Mouse (Mus musculus): ENCODE results near the gene Gm28434. TPM values are rescaled to one million over a fixed set of nuclear protein-coding genes. Genes with fewer than 3 reads are reported as not detected.

Gm28434 gene
- polyA plus RNA-seq (2012; rRNA removed) (not detected in 2 replicates), polyA plus RNA-seq (2014; fragmentation: Nextera tagmentation; extraction: Ambion mirVana) (not detected in 2 replicates)

DNA sequence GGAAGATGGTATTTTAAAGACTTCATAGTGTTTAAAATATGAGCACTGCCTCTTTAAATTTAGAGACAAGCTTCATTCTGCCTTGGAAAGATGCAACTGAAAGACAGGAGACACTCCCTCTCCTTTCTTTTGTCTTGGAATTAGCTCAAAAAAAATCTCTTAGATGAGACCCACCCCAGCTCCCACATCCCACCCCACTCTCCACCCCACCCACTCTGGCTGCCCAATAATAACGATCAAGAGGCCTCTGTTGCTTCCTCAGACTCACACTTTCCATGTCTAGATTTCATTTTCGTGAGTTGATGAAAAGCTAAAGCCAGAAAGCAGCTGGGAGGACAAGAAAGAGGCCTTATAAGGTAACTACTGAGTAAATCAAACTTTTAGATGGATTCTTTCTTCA is at the start of gene Gm28434, which contains the start of gene 2310003L06Rik:
Gene Gm28434, plus strand, starts transcription at position 317 of the 400 bp plus-strand sequence.
Gene 2310003L06Rik, plus strand, starts transcription at position 259 of the 400 bp plus-strand sequence.
- H3K27ac ChIP-seq, result no peak within 1 kb of the TSS
- TF ChIP-seq CTCF (IDR thresholded peaks at IDR 0.05; ENCODE audit: low read depth) (no peak), EP300 (IDR thresholded peaks at IDR 0.05; ENCODE audit: low read depth) (no peak)
- H3K9ac ChIP-seq (replicated peaks), result no peak within 1 kb of the TSS
- H3K9me3 ChIP-seq (ENCODE audit: control insufficient read depth, low read length), result no peaks in the 10 kb centered on the region
- no peaks in the 10 kb centered on the region for H3K27me3 ChIP-seq (ENCODE audit: control insufficient read depth, insufficient read depth, low read length)
- no peaks in the 10 kb centered on the region for H3K4me1 ChIP-seq (replicated peaks; ENCODE audit: control insufficient read depth in 2 of 2, insufficient read depth in 2 of 2, low read length in 1 of 2)
- ATAC-seq (ENCODE audit: insufficient read depth), result no peak
- no peak within 1 kb of the TSS for H3K4me2 ChIP-seq (ENCODE audit: low read depth)
- no peak for DNase-seq (ENCODE audit: low read depth in 3 of 3, low spot score in 3 of 3)
- no peak within 1 kb of the TSS for H3K4me3 ChIP-seq (ENCODE audit: insufficient read depth in 1 of 2, low read depth in 2 of 2, low read length in 2 of 2)
- H3K36me3 ChIP-seq (replicated peaks; ENCODE audit: control insufficient read depth, insufficient read depth, low read depth), result no peaks in the 10 kb centered on the region
- WGBS (ENCODE audit: insufficient replicate concordance), result 26% methylated on average over 2 of the region's 2 CpGs

DNA sequence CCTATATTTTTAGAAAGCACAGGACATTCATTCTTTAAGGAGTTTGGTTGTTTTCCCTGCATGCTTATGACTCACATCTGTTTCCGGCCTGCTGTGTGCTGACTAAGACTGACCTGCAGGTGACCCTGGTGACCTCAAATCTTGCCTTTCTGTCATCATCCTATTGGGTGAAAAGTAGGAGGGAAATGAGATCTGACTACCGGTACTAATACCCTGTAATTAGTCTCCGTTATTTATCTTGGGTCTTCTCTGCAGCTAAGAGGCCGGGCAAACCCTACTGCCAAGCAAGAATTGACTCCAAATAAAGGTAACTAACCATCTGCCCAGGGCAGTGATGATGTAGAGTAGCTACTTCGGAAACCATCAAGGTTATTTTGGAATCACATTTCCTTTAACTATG is 43.9 kb upstream of the Gm28434 start, which contains the start of gene Csn3:
Gene Csn3, plus strand, starts transcription at position 208 of the 400 bp plus-strand sequence.
- no peaks in the 10 kb centered on the region for H3K4me1 ChIP-seq (replicated peaks; ENCODE audit: control insufficient read depth in 2 of 2, insufficient read depth in 2 of 2, low read length in 1 of 2)
- no peaks in the 10 kb centered on the region for H3K9me3 ChIP-seq (ENCODE audit: control insufficient read depth, low read length)
- H3K9ac ChIP-seq (replicated peaks), result no peak within 1 kb of the TSS
- no peaks in the 10 kb centered on the region for H3K36me3 ChIP-seq (replicated peaks; ENCODE audit: control insufficient read depth, insufficient read depth, low read depth)
- H3K27ac ChIP-seq, result no peak within 1 kb of the TSS
- TF ChIP-seq CTCF (IDR thresholded peaks at IDR 0.05; ENCODE audit: low read depth) (no peak), EP300 (IDR thresholded peaks at IDR 0.05; ENCODE audit: low read depth) (no peak)
- no peak for ATAC-seq (ENCODE audit: insufficient read depth)
- no peak within 1 kb of the TSS for H3K4me2 ChIP-seq (ENCODE audit: low read depth)
- 41% methylated on average over 5 of the region's 5 CpGs for WGBS (ENCODE audit: insufficient replicate concordance)
- no peak within 1 kb of the TSS for H3K4me3 ChIP-seq (ENCODE audit: insufficient read depth in 1 of 2, low read depth in 2 of 2, low read length in 2 of 2)
- no peaks in the 10 kb centered on the region for H3K27me3 ChIP-seq (ENCODE audit: control insufficient read depth, insufficient read depth, low read length)
- DNase-seq (ENCODE audit: low read depth in 3 of 3, low spot score in 3 of 3), result no peak

DNA sequence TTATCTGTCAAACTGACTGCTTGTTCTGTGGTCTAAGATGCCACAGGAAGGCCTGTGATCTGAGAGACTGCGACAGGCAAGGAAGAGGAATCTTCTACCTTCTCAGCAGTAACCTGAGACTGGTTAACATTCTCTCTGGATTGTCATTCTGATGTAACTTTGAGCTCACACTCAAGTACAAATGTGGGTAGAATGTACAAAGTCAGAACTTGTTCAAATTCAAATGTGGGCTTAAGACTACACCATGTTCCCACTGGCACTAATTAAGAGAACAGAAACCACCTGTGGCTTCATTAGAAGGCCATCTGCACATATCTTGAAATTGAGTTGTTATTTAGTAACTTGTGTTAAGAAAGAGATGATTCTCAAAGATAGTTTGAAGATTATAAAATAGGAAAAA is 37.7 kb upstream of the Gm28434 start:
- H3K9ac ChIP-seq (replicated peaks), result no peak overlapping the region
- TF ChIP-seq CTCF (IDR thresholded peaks at IDR 0.05; ENCODE audit: low read depth), result no peak
- no peak for TF ChIP-seq EP300 (IDR thresholded peaks at IDR 0.05; ENCODE audit: low read depth)
- no peak for ATAC-seq (ENCODE audit: insufficient read depth)

DNA sequence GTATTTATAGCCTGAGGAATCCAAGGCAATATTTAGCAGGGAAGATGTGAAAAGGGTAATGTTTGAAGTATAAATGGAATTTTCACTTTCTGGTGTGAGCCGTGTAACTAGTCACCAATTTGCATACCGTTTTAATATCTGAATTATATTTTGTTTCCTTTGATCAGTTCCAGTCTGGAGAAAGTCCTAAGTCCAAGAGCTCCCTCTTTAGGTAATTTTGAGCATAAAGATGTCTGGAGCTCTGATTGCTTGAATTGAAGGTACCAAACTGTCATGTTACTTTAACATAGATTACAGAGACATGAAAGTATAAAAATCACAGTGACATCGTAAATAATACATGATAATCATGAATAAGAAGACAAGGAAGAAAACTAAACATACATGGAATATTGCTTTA is 28.6 kb upstream of the Gm28434 start:
- WGBS (ENCODE audit: insufficient replicate concordance), result 29% methylated on average over 3 of the region's 3 CpGs
- Histone ChIP-seq H3K9me3 (ENCODE audit: control insufficient read depth, low read length) (no peaks in the 10 kb centered on the region), H3K4me2 (ENCODE audit: low read depth) (no peak overlapping the region), H3K27ac (no peak overlapping the region), H3K36me3 (replicated peaks; ENCODE audit: control insufficient read depth, insufficient read depth, low read depth) (no peaks in the 10 kb centered on the region), H3K27me3 (ENCODE audit: control insufficient read depth, insufficient read depth, low read length) (no peaks in the 10 kb centered on the region), H3K4me3 (ENCODE audit: insufficient read depth in 1 of 2, low read depth in 2 of 2, low read length in 2 of 2) (no peak overlapping the region), H3K9ac (replicated peaks) (no peak overlapping the region), H3K4me1 (replicated peaks; ENCODE audit: control insufficient read depth in 2 of 2, insufficient read depth in 2 of 2, low read length in 1 of 2) (no peaks in the 10 kb centered on the region)
- DNase-seq (ENCODE audit: low read depth in 3 of 3, low spot score in 3 of 3) (no peak), ATAC-seq (ENCODE audit: insufficient read depth) (no peak)
- TF ChIP-seq CTCF (IDR thresholded peaks at IDR 0.05; ENCODE audit: low read depth), result no peak
- TF ChIP-seq EP300 (IDR thresholded peaks at IDR 0.05; ENCODE audit: low read depth), result no peak

More for the DNA sequence above, 37.7 kb upstream of the Gm28434 start:
- Histone ChIP-seq H3K27me3 (ENCODE audit: control insufficient read depth, insufficient read depth, low read length) (no peaks in the 10 kb centered on the region), H3K4me3 (ENCODE audit: insufficient read depth in 1 of 2, low read depth in 2 of 2, low read length in 2 of 2) (no peak overlapping the region), H3K9me3 (ENCODE audit: control insufficient read depth, low read length) (no peaks in the 10 kb centered on the region), H3K4me1 (replicated peaks; ENCODE audit: control insufficient read depth in 2 of 2, insufficient read depth in 2 of 2, low read length in 1 of 2) (no peaks in the 10 kb centered on the region), H3K4me2 (ENCODE audit: low read depth) (no peak overlapping the region), H3K27ac (no peak overlapping the region), H3K36me3 (replicated peaks; ENCODE audit: control insufficient read depth, insufficient read depth, low read depth) (no peaks in the 10 kb centered on the region)
- no peak for DNase-seq (ENCODE audit: low read depth in 3 of 3, low spot score in 3 of 3)
- 20% methylated on average over 1 of the region's 1 CpGs for WGBS (ENCODE audit: insufficient replicate concordance)

DNA sequence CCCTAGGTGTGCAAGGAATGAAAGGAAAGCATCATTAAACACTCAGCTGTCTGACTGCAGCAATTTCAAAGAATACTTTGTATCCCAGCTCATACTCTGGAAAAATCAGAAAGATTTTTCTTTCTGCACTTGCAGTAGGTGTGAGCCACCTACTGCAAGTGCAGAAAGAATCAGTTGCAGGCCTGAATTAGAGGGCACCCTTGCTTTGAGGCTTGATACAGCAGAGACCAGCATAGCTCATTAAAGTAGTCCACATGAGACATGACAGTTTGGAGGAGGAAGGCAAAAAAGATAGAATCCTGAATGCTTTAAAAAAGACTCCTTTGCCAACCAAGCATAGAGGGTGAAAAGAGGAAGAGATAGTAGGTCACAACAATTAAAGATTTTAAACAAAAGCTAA is 26.8 kb upstream of the Gm28434 start:
- no peak overlapping the region for H3K4me2 ChIP-seq (ENCODE audit: low read depth)
- H3K9me3 ChIP-seq (ENCODE audit: control insufficient read depth, low read length), result no peaks in the 10 kb centered on the region
- H3K36me3 ChIP-seq (replicated peaks; ENCODE audit: control insufficient read depth, insufficient read depth, low read depth), result no peaks in the 10 kb centered on the region
- H3K4me1 ChIP-seq (replicated peaks; ENCODE audit: control insufficient read depth in 2 of 2, insufficient read depth in 2 of 2, low read length in 1 of 2), result no peaks in the 10 kb centered on the region
- ATAC-seq (ENCODE audit: insufficient read depth) (no peak), DNase-seq (ENCODE audit: low read depth in 3 of 3, low spot score in 3 of 3) (no peak)
- H3K27me3 ChIP-seq (ENCODE audit: control insufficient read depth, insufficient read depth, low read length), result no peaks in the 10 kb centered on the region
- no peak overlapping the region for H3K27ac ChIP-seq
- H3K9ac ChIP-seq (replicated peaks), result no peak overlapping the region
- no peak overlapping the region for H3K4me3 ChIP-seq (ENCODE audit: insufficient read depth in 1 of 2, low read depth in 2 of 2, low read length in 2 of 2)
- no peak for TF ChIP-seq CTCF (IDR thresholded peaks at IDR 0.05; ENCODE audit: low read depth)
- no peak for TF ChIP-seq EP300 (IDR thresholded peaks at IDR 0.05; ENCODE audit: low read depth)
